Mouse (Mus musculus): ENCODE data around the gene Gm10643.

Gene Gm10643

GRCm38 (mm10) chr8:84065037-84065436 is at the start of gene Gm10643:
Gene Gm10643 (minus strand): TSS chr8:84065137.
- no peak for DNase-seq (ENCODE audit: low read depth, low spot score)

GRCm38 (mm10) chr8:84106216-84107040 is 41.5 kb upstream of the Gm10643 start:
- no peak for DNase-seq (ENCODE audit: low read depth, low spot score)

- no peak for DNase-seq (ENCODE audit: low read depth, low spot score)
Observed at GRCm38 (mm10) chr8:84105676-84106075, 40.7 kb upstream of the Gm10643 start.

GRCm38 (mm10) chr8:84104697-84105609 is 40.0 kb upstream of the Gm10643 start, which contains the start of gene Dcaf15:
Gene Dcaf15 (minus strand): TSS chr8:84104768.
- peak; percentile 100 for DNase-seq (ENCODE audit: low read depth, low spot score)

- peak; percentile 59 for DNase-seq (ENCODE audit: low read depth, low spot score)
Observed at GRCm38 (mm10) chr8:84104221-84104620, 39.3 kb upstream of the Gm10643 start.

GRCm38 (mm10) chr8:84103601-84104000 is 38.7 kb upstream of the Gm10643 start:
- DNase-seq (ENCODE audit: low read depth, low spot score), result no peak

GRCm38 (mm10) chr8:84101476-84102270 is 36.7 kb upstream of the Gm10643 start:
- no peak for DNase-seq (ENCODE audit: low read depth, low spot score)

- DNase-seq (ENCODE audit: low read depth, low spot score), result no peak
Observed at GRCm38 (mm10) chr8:84098376-84098775, 33.4 kb upstream of the Gm10643 start.

- DNase-seq (ENCODE audit: low read depth, low spot score), result no peak
Observed at GRCm38 (mm10) chr8:84096061-84096460, 31.1 kb upstream of the Gm10643 start.

GRCm38 (mm10) chr8:84090585-84090984 is 25.6 kb upstream of the Gm10643 start:
- peak; percentile 54 for DNase-seq (ENCODE audit: low read depth, low spot score)

GRCm38 (mm10) chr8:84089277-84089676 is 24.3 kb upstream of the Gm10643 start:
- no peak for DNase-seq (ENCODE audit: low read depth, low spot score)

GRCm38 (mm10) chr8:84087821-84088220 is 22.9 kb upstream of the Gm10643 start:
- peak; percentile 43 for DNase-seq (ENCODE audit: low read depth, low spot score)

GRCm38 (mm10) chr8:84087156-84087555 is 22.2 kb upstream of the Gm10643 start:
- DNase-seq (ENCODE audit: low read depth, low spot score), result no peak

- DNase-seq (ENCODE audit: low read depth, low spot score), result no peak
Observed at GRCm38 (mm10) chr8:84084341-84085115, 19.6 kb upstream of the Gm10643 start.

GRCm38 (mm10) chr8:84083829-84084241 is 18.9 kb upstream of the Gm10643 start:
- DNase-seq (ENCODE audit: low read depth, low spot score), result no peak

GRCm38 (mm10) chr8:84079206-84079605 is 14.3 kb upstream of the Gm10643 start:
- no peak for DNase-seq (ENCODE audit: low read depth, low spot score)

- DNase-seq (ENCODE audit: low read depth, low spot score), result no peak
Observed at GRCm38 (mm10) chr8:84076849-84077248, 11.9 kb upstream of the Gm10643 start.

- DNase-seq (ENCODE audit: low read depth, low spot score), result no peak
Observed at GRCm38 (mm10) chr8:84076412-84076811, 11.5 kb upstream of the Gm10643 start.

- DNase-seq (ENCODE audit: low read depth, low spot score), result peak; percentile 72
Observed at GRCm38 (mm10) chr8:84073230-84073976, 8.5 kb upstream of the Gm10643 start.

- DNase-seq (ENCODE audit: low read depth, low spot score), result no peak
Observed at GRCm38 (mm10) chr8:84072321-84072720, 7.4 kb upstream of the Gm10643 start.
